Mouse (Mus musculus) CH12.LX (cell line): ENCODE data around the gene Rsbn1. TPM values are rescaled to one million over a fixed set of nuclear protein-coding genes. Genes with fewer than 3 reads are reported as not detected.

Source experiments
- DNase-seq: peaks from one replicate; pipeline ENCODE4 v3.0.0-alpha.2; 2013; ENCODE audit errors: extremely low read depth
- H3K27ac ChIP-seq: 2 replicates; pipeline ENCODE4 v1.5.1; 2012; ENCODE audit warnings: low read depth, mild to moderate bottlenecking, control low read depth, moderate library complexity; ENCODE audit not compliant: insufficient read depth
- H3K27me3 ChIP-seq: replicated peaks from 2 replicates; pipeline ENCODE3; 2012; ENCODE audit warnings: inconsistent platforms
- H3K36me3 ChIP-seq, 2 experiments: replicated peaks in 1 of 2; 2 replicates each; pipeline versions ENCODE3 to v1.6.1; 2012; ENCODE audit warnings: inconsistent platforms in 1 of 2, low read length in 1 of 2, mild to moderate bottlenecking in 1 of 2, mixed read lengths in 1 of 2, moderate library complexity in 1 of 2; ENCODE audit not compliant: control insufficient read depth in 1 of 2, insufficient read depth in 1 of 2
- H3K4me1 ChIP-seq, 2 experiments: 2 replicates each; pipeline ENCODE4 v1.6.1; 2012; ENCODE audit warnings: inconsistent platforms in 1 of 2, moderate library complexity in 1 of 2; ENCODE audit not compliant: insufficient read depth in 2 of 2, control insufficient read depth in 1 of 2
- H3K4me2 ChIP-seq: 2 replicates; pipeline ENCODE4 v1.6.1; 2012; ENCODE audit warnings: low read depth, mild to moderate bottlenecking, control low read depth; ENCODE audit not compliant: poor library complexity, insufficient read depth, severe bottlenecking
- H3K4me3 ChIP-seq, 3 experiments: fragments of 150-350 bp in 1 of 3; sonication (generic) in 1 of 3; replicated peaks in 1 of 3; 2 replicates each; pipeline versions ENCODE3 to v1.5.1; 2011 to 2012; ENCODE audit warnings: low read depth in 2 of 3, low read length in 2 of 3, mild to moderate bottlenecking in 2 of 3, moderate library complexity in 2 of 3, control low read depth in 1 of 3, improper control_type of control experiment in 1 of 3, inconsistent platforms in 1 of 3, mixed read lengths in 1 of 3; ENCODE audit not compliant: poor library complexity in 1 of 3
- H3K79me2 ChIP-seq: replicated peaks from 2 replicates; pipeline ENCODE4 v1.6.1; 2012; ENCODE audit warnings: mild to moderate bottlenecking, moderate library complexity; ENCODE audit not compliant: control insufficient read depth, poor library complexity, insufficient read depth, severe bottlenecking; ENCODE audit errors: extremely low read depth
- H3K9ac ChIP-seq: 2 replicates; pipeline ENCODE4 v1.6.1; 2012; ENCODE audit warnings: low read depth, mild to moderate bottlenecking, control low read depth, moderate library complexity; ENCODE audit not compliant: insufficient read depth
- H3K9me3 ChIP-seq: replicated peaks from 2 replicates; pipeline ENCODE3; 2012; ENCODE audit warnings: low read length, inconsistent platforms, mixed read lengths
- CHD1 ChIP-seq: IDR thresholded peaks from 2 replicates; pipeline ENCODE4 v1.6.1; 2012; ENCODE audit warnings: low read depth, low read length, improper control_type of control experiment, inconsistent platforms
- CTCF ChIP-seq, 2 experiments: IDR thresholded peaks in 1 of 2; conservative IDR thresholded peaks in 1 of 2; 2 replicates each; pipeline ENCODE4 v1.5.1; 2011 to 2012; ENCODE audit warnings: low read depth in 2 of 2, low read length in 2 of 2, improper control_type of control experiment in 1 of 2, inconsistent platforms in 1 of 2, mild to moderate bottlenecking in 1 of 2, moderate library complexity in 1 of 2
- ELF1 ChIP-seq: IDR thresholded peaks from 2 replicates; pipeline ENCODE4 v1.6.1; 2014; ENCODE audit warnings: low read depth, mild to moderate bottlenecking, inconsistent platforms, low read length, improper control_type of control experiment
- EP300 ChIP-seq: IDR thresholded peaks from 2 replicates; pipeline ENCODE4 v1.6.1; 2011; ENCODE audit warnings: low read length, improper control_type of control experiment
- ETS1 ChIP-seq: conservative IDR thresholded peaks from 2 replicates; pipeline ENCODE4 v1.6.1; 2012; ENCODE audit warnings: low read depth, mild to moderate bottlenecking, inconsistent platforms, low read length, improper control_type of control experiment, moderate library complexity
- GABPA ChIP-seq: IDR thresholded peaks from 2 replicates; pipeline ENCODE4 v1.6.1; 2012; ENCODE audit warnings: low read depth, low read length, improper control_type of control experiment, inconsistent platforms; ENCODE audit not compliant: insufficient replicate concordance
- HCFC1 ChIP-seq: IDR thresholded peaks from 2 replicates; pipeline ENCODE4 v1.6.1; 2012; ENCODE audit warnings: low read depth, mild to moderate bottlenecking, inconsistent platforms, low read length, improper control_type of control experiment
- IRF4 ChIP-seq: IDR thresholded peaks from 2 replicates; pipeline ENCODE4 v1.6.1; 2014; ENCODE audit warnings: low read depth, mild to moderate bottlenecking, inconsistent platforms, low read length, improper control_type of control experiment
- JUN ChIP-seq: IDR thresholded peaks from 2 replicates; pipeline ENCODE4 v1.6.1; 2011; ENCODE audit warnings: low read depth, mild to moderate bottlenecking, low read length, improper control_type of control experiment, moderate library complexity; ENCODE audit not compliant: insufficient read depth
- JUND ChIP-seq: conservative IDR thresholded peaks from 2 replicates; pipeline ENCODE4 v1.6.1; 2011; ENCODE audit warnings: low read depth, low read length, improper control_type of control experiment
- MAZ ChIP-seq: IDR thresholded peaks from 2 replicates; pipeline ENCODE4 v1.6.1; 2012; ENCODE audit warnings: low read depth, mild to moderate bottlenecking, inconsistent platforms, low read length, improper control_type of control experiment, moderate library complexity
- MEF2A ChIP-seq: IDR thresholded peaks from 2 replicates; pipeline ENCODE4 v1.6.1; 2014; ENCODE audit warnings: low read depth, mild to moderate bottlenecking, inconsistent platforms, low read length, improper control_type of control experiment, borderline replicate concordance
- MYC ChIP-seq: IDR thresholded peaks from 2 replicates; pipeline ENCODE4 v1.6.1; 2011; ENCODE audit warnings: low read depth, mild to moderate bottlenecking, improper control_type of control experiment, low read length
- NELFE ChIP-seq: IDR thresholded peaks from 2 replicates; pipeline ENCODE4 v1.6.1; 2011; ENCODE audit warnings: low read depth, low read length, improper control_type of control experiment
- POLR2A ChIP-seq: IDR thresholded peaks from 2 replicates; pipeline ENCODE4 v1.6.1; 2011; ENCODE audit warnings: low read depth, mild to moderate bottlenecking, improper control_type of control experiment, low read length
- POLR2AphosphoS2 ChIP-seq: IDR thresholded peaks from 2 replicates; pipeline ENCODE4 v1.6.1; 2011; ENCODE audit warnings: low read depth, low read length, improper control_type of control experiment
- RAD21 ChIP-seq: IDR thresholded peaks from 2 replicates; pipeline ENCODE4 v1.6.1; 2011; ENCODE audit warnings: low read depth, mild to moderate bottlenecking, low read length, improper control_type of control experiment, moderate library complexity
- SIN3A ChIP-seq: IDR thresholded peaks from 2 replicates; pipeline ENCODE4 v1.6.1; 2012; ENCODE audit warnings: low read length, improper control_type of control experiment, inconsistent platforms
- TBP ChIP-seq: conservative IDR thresholded peaks from 2 replicates; pipeline ENCODE4 v1.6.1; 2011; ENCODE audit warnings: low read depth, low read length, improper control_type of control experiment
- UBTF ChIP-seq: IDR thresholded peaks from 2 replicates; pipeline ENCODE4 v1.6.1; 2012; ENCODE audit warnings: low read depth, mild to moderate bottlenecking, inconsistent platforms, low read length, improper control_type of control experiment, moderate library complexity
- USF1 ChIP-seq: IDR thresholded peaks from 2 replicates; pipeline ENCODE4 v1.6.1; 2014; ENCODE audit warnings: low read depth, mild to moderate bottlenecking, inconsistent platforms, low read length, improper control_type of control experiment
- USF2 ChIP-seq: conservative IDR thresholded peaks from 2 replicates; pipeline ENCODE4 v1.6.1; 2011; ENCODE audit warnings: low read depth, low read length, improper control_type of control experiment
- ZC3H11A ChIP-seq: IDR thresholded peaks from 2 replicates; pipeline ENCODE4 v1.6.1; 2012; ENCODE audit warnings: low read depth, mild to moderate bottlenecking, inconsistent platforms, low read length, improper control_type of control experiment
- ZKSCAN1 ChIP-seq: IDR thresholded peaks from 2 replicates; pipeline ENCODE4 v1.6.1; 2012; ENCODE audit warnings: low read depth, inconsistent platforms, low read length, improper control_type of control experiment, borderline replicate concordance
- ZMIZ1 ChIP-seq: IDR thresholded peaks from 2 replicates; pipeline ENCODE4 v1.6.1; 2012; ENCODE audit warnings: low read depth, mild to moderate bottlenecking, inconsistent platforms, low read length, improper control_type of control experiment
- dilution Hi-C: fragments of 300-500 bp; cut with MboI; formaldehyde crosslinking; loops from 2 replicates; pipeline ENCODE4 v1.14.3; 2020; ENCODE audit warnings: low sequenced_read_pairs; ENCODE audit not compliant: extremely low pct_unique_long_range_greater_than_20kb, extremely low pct_ligation_motif_present
- in situ Hi-C: fragments of 300-500 bp; cut with MboI; formaldehyde crosslinking; loops from 3 replicates; pipeline ENCODE4 v1.14.3; 2019; ENCODE audit warnings: low sequenced_read_pairs, low pct_ligation_motif_present, low pct_unique_long_range_greater_than_20kb, mixed read lengths
- polyA plus RNA-seq: library from polyadenylated mRNA; unstranded; fragments of >175 nt; gene quantifications from 2 replicates; pipeline ENCODE4 v1.2.1, GENCODE M21; 2012; ENCODE audit warnings: low read depth; ENCODE audit not compliant: insufficient read length
- total RNA-seq, 2 experiments: library from RNA; depleted of rRNA; stranded (reverse); fragments of 300-350 nt in 1 of 2; fragments of >200 nt in 1 of 2; gene quantifications; 2 replicates each; pipeline ENCODE4 v1.2.3; 2012 to 2014

Gene Rsbn1
- total and polyA plus RNA-seq, 3 experiments = 13.0 to 19.6 (median 13.8) TPM

DNA sequence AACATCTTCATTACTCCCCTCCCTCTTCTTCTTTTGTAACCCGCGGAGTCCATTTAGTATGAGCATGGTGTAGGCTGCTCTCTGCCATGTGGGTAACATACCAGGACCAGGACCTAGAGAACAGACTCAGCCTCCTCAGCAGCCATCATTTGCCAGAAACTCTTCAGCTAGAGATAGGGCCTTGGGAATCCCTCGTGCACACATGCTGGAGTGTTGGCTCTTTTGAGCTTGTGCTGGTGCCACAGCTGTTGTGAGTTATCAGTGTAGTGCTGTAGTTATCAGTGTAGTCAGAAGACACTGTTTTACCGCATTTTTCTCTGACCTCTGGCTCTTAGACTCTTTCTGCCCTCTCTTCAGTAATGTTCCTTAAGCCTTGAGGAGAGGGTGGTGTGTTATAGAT, 75.4 kb downstream of the Rsbn1 start:
- no peak for TF ChIP-seq CTCF (conservative IDR thresholded peaks at IDR 0.05 in 1 of 2, IDR thresholded peaks at IDR 0.05 in 1 of 2; ENCODE audit: low read depth in 2 of 2, low read length in 2 of 2)
- TF ChIP-seq MAZ = no peak
- TF ChIP-seq ZKSCAN1 = no peak
- no peak for TF ChIP-seq GABPA
- no peak for TF ChIP-seq MEF2A
- no peak for TF ChIP-seq CHD1
- TF ChIP-seq EP300 = no peak
- no peak for TF ChIP-seq POLR2AphosphoS2
- no peak for TF ChIP-seq RAD21
- no peak for TF ChIP-seq UBTF
- no peak for TF ChIP-seq POLR2A
- Histone ChIP-seq H3K4me2 (no peak overlapping the region), H3K9ac (no peak overlapping the region), H3K27ac (no peak overlapping the region), H3K27me3 (no peaks in the 10 kb centered on the region), H3K9me3 (no peaks in the 10 kb centered on the region), H3K4me1 (peaks cover 0 to 17% of the 10 kb centered on the region in 2 experiments; a peak in 1 of 4 replicates), H3K79me2 (no peaks in the 10 kb centered on the region), H3K4me3 (no peak overlapping the region), H3K36me3 (peaks cover 57 to 90% of the 10 kb centered on the region in 2 experiments)
- DNase-seq = no peak
- in situ Hi-C loops (no loop called here), dilution Hi-C loops (no loop called here)

DNA sequence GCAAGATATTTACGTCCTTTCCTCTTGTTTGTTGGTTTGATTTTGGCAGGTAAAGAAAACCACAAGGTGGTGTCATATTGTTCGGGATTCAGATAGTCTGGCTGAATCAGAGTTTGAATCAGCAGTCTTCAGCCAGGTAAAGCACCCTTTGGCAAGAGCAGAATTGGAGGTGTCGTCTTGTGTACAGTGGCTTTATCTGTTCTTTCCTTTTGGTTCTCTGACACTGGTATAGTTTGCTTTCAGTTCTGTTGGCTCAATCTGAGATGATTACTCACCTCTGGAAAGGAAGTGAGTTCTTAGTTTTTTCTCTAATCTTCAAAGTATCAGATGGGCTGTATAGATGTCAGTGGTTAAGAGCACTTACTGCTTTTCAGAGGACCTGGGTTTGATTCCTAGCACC, 77.4 kb downstream of the Rsbn1 start:
- H3K4me3 ChIP-seq = no peak overlapping the region
- H3K27me3 ChIP-seq = no peaks in the 10 kb centered on the region
- dilution Hi-C loops = no loop called here
- TF ChIP-seq SIN3A (no peak), USF2 (no peak), ELF1 (no peak), ETS1 (no peak), JUN (no peak), USF1 (no peak), HCFC1 (no peak), ZMIZ1 (no peak), ZKSCAN1 (no peak), TBP (no peak), JUND (no peak), MAZ (no peak), RAD21 (no peak), NELFE (no peak), ZC3H11A (no peak), IRF4 (no peak), MYC (no peak), CTCF (conservative IDR thresholded peaks at IDR 0.05 in 1 of 2, IDR thresholded peaks at IDR 0.05 in 1 of 2; ENCODE audit: low read depth in 2 of 2, low read length in 2 of 2) (no peak)
- TF ChIP-seq, all 38 proteins: peak for 0
- H3K9ac ChIP-seq = no peak overlapping the region
- peaks cover 5 to 24% of the 10 kb centered on the region in 2 experiments; a peak in 2 of 4 replicates for H3K4me1 ChIP-seq
- no peak for DNase-seq
- H3K36me3 ChIP-seq = peaks cover 56 to 89% of the 10 kb centered on the region in 2 experiments
- no peaks in the 10 kb centered on the region for H3K9me3 ChIP-seq
- no peak overlapping the region for H3K27ac ChIP-seq
- in situ Hi-C loops = no loop called here
- no peaks in the 10 kb centered on the region for H3K79me2 ChIP-seq
- no peak overlapping the region for H3K4me2 ChIP-seq
